Mouse (Mus musculus): ENCODE results near the gene Hist1h2ah.
"Not testable (repeated sequence)": the region's sequence is repeated elsewhere in the genome, so short reads cannot be mapped to it uniquely, and the experiment has no call there.

Gene Hist1h2ah

DNA sequence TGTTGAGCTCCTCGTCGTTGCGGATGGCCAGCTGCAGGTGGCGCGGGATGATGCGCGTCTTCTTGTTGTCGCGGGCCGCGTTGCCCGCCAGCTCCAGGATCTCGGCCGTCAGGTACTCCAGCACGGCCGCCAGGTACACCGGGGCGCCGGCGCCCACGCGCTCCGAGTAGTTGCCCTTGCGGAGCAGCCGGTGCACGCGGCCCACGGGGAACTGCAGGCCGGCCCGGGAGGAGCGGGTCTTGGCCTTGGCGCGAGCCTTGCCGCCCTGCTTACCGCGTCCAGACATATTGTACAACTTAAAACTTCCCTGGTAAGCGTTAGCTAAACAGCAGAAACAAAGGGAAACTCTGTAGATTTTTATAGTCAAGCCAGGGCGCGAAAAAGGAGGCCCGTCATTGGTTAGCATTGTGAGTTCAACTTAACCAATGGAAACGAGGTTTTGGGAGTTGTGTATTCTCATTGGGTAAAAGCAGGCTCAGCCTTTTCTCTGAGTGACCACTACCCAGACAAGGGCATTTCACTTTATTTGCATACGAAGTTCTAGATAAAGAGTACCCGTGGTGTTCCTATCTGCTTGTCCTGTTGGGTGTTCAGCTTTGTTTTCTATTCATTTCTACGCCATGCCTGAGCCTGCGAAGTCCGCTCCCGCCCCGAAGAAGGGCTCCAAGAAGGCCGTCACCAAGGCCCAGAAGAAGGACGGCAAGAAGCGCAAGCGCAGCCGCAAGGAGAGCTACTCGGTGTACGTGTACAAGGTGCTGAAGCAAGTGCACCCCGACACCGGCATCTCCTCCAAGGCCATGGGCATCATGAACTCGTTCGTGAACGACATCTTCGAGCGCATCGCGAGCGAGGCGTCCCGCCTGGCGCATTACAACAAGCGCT lies at the start of gene Hist1h2ah, which contains the start of gene Hist1h2bk:
Gene Hist1h2ah, minus strand, starts transcription at position 302 of the 882 bp plus-strand sequence.
Gene Hist1h2bk, plus strand, starts transcription at position 604 of the 882 bp plus-strand sequence.
- in situ Hi-C loops (cut with MboI, MseI): loop anchor here (5.0 to 10.0 kb wide), 3 partner anchors 313 to 1709 kb away; partner anchors contain the start of genes Hist1h2af, Hist1h2bb, Hist1h2bm and Hist1h3c

DNA sequence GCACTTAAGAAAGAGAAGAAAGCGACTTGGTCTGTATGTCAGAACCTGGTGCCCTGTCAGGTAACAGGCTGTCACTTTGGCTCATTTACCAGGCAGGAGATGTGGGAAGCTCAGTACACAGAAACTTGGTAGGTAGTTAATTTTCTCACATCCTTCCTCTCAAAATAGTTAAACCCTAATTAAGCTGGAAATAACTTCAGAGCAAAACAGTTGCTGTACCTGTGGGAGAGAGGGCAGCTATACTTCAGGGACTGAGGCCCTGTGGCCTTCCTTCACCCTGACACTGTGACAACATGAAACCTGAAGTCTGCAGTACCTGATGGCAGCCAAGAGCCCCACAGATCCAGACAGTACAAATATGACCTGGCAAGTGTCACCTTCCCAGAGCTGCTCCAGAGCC lies 48.8 kb upstream of the Hist1h2ah start, which contains the start of gene Vmn1r188:
Gene Vmn1r188, plus strand, starts transcription at position 301 of the 400 bp plus-strand sequence.
- in situ Hi-C loops (cut with MboI, MseI): not testable (repeated sequence)

DNA sequence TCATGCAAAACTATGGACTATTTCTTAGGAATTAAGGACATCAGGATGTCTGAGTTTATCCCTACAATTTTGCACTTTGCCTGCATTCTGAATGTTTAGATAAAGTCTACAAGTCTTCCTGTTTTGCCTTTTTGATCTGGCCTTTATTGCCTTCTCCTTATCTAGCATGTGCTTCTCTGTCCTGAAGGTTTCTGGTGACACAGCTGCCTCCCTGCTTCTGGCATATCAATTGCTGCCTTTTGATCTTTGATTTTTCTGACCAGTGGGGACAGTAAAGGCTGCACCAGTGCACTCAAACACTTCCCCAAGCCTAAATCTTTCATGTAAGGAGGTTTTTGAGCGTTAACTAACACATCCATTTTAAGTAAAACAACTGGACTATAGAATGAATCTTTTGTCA lies 28.1 kb upstream of the Hist1h2ah start:
- in situ Hi-C loops (cut with MboI, MseI): loop anchor here (5.0 kb wide), 1 partner anchor 1329 kb away; no protein-coding TSS in a partner anchor

DNA sequence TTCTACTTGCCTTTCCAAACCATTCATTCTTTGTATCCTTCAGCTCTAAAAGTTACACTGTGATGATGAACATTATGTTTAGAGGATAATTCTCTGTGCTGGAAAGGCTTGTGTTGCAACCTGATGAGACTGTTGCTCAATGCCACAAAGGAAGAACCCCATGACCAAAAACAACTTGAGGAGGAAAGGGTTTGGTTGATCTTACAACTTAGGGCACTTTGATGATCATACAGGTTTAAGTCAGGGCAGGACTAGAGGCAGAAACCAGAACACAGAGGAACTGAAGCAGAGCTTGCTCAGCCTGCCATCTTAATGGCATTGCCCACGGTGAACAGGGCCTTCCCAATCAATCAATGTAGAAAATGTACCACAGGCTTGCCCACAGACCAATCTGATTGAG lies 26.1 kb upstream of the Hist1h2ah start:
- in situ Hi-C loops (cut with MboI, MseI): loop anchor here (5.0 kb wide), 1 partner anchor 1331 kb away; no protein-coding TSS in a partner anchor

DNA sequence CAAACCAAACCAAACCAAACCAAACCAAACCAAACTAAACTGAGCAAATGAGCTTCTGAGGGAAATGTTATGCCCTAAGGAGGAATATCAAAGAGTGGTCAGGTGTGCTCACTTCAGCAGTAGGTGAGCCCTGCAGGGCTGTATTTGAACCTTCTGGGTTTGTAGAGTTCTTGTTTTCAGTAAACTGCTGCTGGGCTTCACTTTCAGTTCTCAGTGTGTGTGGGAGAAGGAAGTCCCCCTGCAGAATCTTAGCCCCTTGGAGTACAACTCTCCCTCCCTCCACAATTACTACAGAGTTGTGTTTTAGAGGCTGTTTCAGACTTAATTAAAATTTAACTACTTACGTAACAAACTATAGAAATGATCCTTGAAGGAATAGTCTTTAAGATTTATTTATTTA lies 18.4 kb upstream of the Hist1h2ah start:
- in situ Hi-C loops (cut with MboI, MseI): loop anchor here (5.0 kb wide), 1 partner anchor 1469 kb away; no protein-coding TSS in a partner anchor

DNA sequence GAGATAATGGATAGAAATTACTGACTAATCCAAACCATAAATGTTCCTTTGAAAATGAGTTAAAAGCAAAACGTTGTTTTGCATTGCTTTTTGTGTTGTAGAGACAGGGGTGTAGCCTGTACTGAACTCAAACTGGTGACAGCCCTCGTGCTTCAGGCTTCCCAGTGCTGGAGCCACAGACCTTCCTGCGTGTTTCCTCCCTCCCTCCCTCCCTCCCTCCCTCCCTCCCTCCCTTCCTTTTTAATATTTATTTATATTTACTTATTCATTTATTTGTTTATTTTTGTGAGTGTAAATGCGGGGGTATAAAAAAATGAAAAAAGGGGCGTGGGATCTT lies 16.1 kb upstream of the Hist1h2ah start:
- in situ Hi-C loops (cut with MboI, MseI): loop anchor here (5.0 kb wide), 1 partner anchor 1471 kb away; no protein-coding TSS in a partner anchor

DNA sequence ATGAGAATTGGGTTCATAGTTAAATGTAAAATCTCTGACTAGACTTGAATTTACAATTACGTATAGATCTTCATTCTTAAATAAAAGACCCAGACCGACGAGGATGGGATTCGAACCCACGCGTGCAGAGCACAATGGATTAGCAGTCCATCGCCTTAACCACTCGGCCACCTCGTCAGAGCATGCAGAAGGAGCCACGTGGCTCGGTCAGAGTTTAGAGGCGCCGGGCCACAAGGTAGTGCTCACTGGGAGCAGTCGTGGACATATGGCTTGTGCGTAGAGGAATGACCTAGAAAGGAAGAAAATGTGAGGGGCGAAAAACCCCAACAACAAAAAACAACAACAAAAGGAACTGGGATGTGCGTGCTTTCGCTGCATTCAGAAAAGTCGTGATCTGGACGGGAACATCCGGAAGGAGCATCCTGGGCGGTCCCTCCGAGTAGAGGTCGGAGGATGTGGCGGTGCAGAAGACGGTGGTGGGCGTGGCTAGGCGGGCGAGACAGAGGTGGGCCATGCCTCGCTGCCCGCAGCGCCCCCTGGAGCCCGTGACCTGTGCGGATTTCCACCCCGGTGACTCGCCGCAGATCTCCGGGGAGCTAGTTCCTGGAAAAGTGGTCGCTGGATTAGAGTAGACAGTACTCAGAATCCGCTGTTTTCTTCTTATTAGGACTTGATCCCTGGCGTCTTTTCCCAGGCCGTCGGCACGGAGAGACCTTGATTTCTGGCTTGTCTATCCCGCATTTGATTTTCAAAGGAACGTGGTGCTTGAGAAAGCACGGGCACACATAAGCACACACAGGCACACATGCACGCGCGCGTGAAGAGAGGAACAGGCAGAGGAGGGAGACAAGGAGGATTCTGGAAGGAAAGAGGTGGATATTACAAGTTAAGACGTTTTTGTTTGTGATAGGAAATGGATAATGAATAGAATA lies 15.5 kb upstream of the Hist1h2ah start:
- in situ Hi-C loops (cut with MboI, MseI): loop anchor here (5.0 kb wide), 1 partner anchor 1471 kb away; no protein-coding TSS in a partner anchor

DNA sequence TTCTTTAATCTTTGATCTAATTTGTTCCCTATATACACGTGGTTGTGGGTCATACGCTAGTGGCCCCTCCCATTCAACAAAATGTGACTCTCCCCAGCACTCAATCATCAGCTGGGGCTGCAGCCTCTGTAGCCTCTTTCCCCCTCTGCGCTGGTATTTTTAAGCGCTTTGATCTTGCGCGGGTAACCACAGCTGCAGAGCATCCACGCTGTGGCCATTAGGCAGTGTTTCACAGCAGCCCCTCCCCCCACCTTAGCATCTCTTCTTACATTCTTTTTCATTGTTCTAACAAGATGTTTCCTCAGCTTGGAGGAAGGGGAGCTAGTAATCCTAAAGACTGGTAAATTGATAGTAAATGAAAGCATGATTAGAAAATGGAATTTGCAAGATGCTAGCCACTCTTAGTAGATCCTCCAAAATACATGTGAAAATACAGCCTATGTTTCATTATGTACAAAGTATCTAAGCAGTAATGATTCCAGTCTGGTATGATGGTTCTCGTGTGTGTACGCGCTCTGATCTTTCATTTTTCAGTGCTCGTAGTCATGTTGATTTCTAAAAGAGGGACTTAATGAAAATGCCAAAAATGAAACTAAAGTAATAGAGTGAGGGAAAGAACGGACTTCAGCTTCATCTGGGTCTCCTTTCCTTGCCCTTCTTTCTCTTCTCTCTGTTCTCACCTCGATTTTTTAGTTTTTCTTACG lies 14.5 kb upstream of the Hist1h2ah start:
- in situ Hi-C loops (cut with MboI, MseI): loop anchor here (5.0 kb wide), 1 partner anchor 1472 kb away; no protein-coding TSS in a partner anchor

DNA sequence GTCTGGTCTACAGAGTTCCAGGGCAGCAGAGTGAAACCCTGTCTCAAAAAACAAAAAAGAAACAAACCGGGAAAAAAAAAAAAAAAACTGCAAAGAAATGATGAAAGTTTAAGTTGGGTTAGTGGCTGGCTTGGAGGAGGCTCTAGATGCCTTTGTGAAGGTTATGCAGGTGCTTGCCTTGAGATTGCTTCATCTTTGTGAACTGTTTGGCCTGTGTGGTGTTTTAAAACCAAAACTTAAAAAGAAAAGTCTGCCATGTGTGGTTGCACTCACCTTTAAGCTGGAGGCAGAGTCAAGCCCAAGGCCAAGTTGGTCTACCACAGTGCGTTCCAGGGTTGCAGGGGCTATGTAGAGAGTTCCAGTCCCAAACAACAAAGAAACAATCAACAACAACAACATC lies 13.7 kb upstream of the Hist1h2ah start:
- in situ Hi-C loops (cut with MboI, MseI): no loop called here

DNA sequence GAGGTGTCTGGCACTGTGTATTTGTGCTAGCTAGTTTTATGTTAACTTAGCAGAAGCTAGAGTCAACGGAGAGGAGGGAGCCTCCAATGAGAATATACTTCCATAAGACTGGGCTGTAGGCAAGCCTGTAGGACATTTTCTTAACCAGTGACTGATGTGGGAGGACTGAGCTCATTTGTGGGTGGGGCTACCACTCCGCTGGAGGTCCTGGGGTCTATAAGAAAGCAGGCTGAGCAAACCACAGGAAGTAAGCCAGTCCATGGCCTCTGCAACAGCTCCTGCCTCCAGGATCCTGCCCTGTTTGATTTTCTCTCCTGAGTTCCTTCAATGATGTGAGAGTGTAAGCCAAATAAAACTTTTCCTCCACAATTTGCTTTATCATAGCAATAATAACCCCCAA lies 9.9 kb upstream of the Hist1h2ah start:
- in situ Hi-C loops (cut with MboI, MseI): no loop called here

DNA sequence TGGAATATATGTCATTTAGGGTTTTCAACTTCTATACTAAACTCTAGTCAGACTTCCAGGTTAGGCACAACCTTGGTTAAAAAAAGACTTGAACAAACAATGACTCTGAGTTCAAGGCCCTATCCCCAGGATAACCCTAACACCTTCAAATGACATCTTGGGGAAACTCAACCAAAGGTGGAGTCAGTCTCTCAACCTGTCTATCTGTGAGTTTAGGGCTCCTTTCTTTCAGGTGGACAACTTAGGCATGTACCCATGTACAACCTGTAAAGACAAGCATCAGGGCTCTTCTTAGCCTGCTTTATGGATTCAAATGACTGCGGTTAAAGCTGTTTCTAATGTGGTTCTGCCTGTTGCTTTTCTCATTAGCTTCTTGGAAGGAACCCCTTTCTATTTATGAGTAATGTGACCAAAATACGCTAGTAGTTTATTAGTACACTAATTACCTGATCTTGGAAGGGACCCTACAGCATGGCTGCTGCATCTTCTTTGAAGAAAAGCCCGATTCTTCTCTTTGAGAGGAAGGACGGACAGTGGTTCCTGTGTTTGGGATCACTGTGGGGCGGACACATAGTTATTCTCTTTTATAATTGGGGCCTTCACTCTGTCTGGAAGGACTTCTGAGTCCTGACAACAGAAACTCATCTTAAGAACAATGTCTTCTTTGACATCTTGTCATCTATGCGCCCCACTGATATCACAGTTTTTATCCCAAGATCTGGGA lies 9.2 kb upstream of the Hist1h2ah start:
- in situ Hi-C loops (cut with MboI, MseI): no loop called here

DNA sequence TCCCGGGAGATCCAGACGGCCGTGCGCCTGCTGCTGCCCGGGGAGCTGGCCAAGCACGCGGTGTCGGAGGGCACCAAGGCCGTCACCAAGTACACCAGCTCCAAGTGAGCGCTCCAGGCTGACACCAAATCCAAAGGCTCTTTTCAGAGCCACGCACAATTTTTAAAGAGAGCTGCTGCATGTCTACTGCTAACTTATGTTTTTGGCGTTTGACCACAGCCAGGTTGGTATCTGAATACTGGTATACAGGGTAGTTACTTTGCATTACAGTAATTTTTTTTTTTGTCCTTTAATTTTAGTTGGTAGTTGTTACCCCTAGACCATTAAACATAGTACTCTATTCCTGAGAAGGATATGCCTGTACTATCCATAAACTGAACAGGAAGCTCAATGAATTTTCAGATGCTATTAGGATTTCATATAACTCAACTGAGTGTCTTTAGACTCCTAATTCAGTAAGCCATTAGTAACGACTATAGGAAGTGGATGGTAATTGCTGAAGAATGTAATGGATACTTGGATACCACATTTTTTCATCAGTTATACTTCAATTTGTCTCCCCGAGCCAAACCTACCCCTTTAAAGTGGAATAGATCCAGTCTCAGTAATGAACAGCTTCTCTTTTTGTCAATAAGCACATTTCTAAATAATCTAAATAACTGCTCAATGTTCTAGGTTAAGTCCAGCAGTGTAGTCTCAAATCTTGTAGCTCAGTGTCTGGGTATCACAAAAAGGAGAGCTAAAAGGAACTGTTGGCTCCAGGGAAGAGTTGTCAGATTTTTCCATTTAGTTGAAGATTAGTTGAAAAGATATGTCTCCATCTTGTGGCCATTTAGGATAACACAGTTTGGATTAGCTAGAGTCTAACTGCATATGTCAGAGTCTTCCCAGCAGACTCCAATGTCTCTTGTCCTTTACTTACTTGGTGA lies 8.4 kb upstream of the Hist1h2ah start:
- in situ Hi-C loops (cut with MboI, MseI): no loop called here

DNA sequence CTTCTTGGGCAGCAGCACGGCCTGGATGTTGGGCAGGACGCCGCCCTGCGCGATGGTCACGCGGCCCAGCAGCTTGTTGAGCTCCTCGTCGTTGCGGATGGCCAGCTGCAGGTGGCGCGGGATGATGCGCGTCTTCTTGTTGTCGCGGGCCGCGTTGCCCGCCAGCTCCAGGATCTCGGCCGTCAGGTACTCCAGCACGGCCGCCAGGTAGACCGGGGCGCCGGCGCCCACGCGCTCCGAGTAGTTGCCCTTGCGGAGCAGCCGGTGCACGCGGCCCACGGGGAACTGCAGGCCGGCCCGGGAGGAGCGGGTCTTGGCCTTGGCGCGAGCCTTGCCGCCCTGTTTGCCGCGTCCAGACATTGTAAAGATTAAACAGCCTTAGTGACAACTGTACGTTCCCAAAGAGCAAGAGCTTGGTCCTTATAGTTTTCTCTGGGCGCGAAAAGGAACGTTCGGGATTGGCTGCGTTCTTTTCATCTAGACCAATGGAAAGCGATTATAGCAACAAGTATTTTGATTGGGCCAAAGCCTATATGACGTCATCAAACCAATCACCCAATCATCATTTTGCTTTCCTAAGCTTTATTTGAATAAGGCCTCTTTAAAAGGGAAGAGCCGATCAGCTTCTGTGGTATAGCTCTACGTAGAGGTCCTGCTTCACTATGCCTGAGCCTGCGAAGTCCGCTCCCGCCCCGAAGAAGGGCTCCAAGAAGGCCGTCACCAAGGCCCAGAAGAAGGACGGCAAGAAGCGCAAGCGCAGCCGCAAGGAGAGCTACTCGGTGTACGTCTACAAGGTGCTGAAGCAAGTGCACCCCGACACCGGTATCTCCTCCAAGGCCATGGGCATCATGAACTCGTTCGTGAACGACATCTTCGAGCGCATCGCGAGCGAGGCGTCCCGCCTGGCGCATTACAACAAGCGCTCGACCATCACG lies 7.5 kb upstream of the Hist1h2ah start, which contains the start of the genes Hist1h2ag and Hist1h2bj:
Gene Hist1h2ag, minus strand, starts transcription at position 377 of the 935 bp plus-strand sequence.
Gene Hist1h2bj, plus strand, starts transcription at position 647 of the 935 bp plus-strand sequence.
- in situ Hi-C loops (cut with MboI, MseI): not testable (repeated sequence)

DNA sequence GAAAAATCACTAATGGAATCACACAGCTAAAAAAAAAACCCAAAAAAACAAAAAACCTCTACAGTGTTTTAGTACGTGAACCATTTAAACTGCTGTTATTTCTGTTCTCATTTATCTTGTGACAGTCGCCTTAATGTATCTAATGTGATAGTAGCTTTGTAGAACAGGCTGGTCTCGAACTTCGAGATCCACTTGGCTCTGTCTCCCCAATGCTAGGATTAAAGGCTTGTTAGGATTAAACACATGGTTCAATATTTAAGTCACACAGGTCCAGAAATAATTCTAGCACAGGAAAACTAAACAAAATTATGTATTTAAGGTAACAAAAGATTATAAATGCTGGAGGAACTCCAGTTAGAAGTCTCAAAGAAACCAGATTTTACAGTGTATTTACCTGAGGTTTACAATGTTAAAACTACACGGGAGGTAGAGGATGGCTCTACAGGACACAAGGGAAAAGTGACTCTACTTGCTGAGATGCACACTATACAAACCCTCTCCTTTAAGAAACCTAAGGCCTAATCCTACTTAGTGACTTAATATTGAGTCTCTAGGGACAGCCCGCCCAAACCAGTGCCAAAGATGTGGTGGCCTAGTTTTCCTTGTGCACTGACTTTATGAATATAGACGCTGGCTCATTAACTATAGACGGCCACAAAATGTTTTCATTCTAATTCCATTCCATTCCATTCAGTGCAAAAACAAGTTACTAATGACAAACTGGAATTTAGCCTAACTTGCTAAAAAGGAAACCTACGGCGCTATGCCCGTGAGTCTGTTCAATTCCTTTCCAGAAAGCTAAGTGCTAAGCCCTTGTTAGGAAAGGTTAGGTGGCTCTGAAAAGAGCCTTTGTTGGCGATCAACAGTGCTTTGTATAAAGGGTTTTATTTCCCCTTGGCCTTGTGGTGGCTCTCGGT lies 6.5 kb upstream of the Hist1h2ah start:
- in situ Hi-C loops (cut with MboI, MseI): no loop called here

DNA sequence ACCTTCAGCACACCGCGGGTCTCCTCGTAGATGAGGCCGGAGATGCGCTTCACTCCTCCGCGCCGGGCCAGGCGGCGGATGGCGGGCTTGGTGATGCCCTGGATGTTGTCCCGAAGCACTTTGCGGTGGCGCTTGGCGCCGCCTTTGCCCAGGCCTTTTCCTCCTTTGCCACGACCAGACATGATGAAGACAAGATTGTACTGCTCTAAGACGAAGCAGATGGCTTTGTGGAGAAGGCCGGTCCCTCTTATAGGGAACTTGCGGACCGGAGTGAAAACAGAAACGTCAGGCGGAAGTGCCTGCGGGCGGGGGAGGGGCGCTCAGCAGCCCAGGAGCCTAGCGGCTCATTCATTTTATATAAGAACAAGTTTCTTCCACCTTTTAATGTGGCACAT lies 5.8 kb upstream of the Hist1h2ah start, which contains the start of gene Hist1h4i:
Gene Hist1h4i, minus strand, starts transcription at position 221 of the 395 bp plus-strand sequence.
- in situ Hi-C loops (cut with MboI, MseI): not testable (repeated sequence)

DNA sequence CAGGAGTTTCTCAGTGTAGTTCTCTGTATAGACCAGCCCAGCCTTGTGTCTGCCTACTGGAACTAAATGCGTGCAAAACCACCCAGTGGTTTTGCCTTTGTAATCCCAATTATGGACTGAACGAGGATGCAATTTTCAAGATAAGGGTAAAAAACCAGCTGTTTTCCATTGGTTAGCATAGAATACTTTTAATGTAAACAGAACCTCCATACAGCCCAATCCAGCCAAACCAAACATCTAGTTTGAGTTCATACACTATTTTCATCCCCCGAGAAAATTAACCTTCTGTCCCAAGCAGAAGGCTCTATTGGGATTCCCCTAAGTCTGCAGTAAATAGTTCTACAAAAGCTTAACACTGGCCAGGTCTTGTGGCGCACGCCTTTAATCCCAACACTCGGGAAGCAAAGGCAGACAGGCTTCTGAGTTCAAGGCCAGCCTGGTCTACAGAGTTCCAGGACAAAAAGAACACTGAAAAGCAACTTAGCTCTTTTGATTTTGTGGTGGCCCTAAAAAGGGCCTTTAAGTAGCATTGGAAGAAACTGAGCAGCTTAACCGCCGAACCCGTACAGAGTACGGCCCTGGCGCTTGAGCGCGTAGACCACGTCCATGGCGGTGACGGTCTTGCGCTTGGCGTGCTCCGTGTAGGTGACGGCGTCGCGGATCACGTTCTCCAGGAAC lies 5.2 kb upstream of the Hist1h2ah start:
- in situ Hi-C loops (cut with MboI, MseI): no loop called here
